Comparison of ENCODE assay signal across 13 mouse cellular contexts in the genomic region with DNA sequence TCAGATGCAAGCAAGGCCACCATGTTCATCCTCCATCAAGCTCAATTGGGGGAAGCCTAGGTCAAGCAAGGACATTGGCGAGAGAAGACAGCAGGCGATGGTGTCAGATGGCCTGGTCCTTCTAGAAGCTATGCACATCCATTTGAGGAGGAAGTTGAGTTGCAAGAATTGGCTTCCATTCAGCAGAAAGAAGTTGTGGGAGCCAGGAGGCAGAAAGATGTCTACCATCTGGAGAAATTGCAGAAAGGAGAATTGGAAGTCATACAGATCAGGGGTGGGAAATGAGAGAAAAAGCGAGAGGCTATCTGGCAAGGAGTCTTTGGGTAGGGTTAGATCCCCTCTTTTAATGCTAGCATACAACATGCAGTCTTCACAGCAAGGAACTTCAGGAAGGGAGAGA. TPM values are rescaled to one million over a fixed set of nuclear protein-coding genes. Genes with fewer than 3 reads are reported as not detected.
A peak's percentile ranks its signal among the peaks of the same experiment; 100 is the strongest.
DNase-seq lines count a peak whose midpoint lies in the region; ATAC-seq and TF ChIP-seq lines count a peak whose summit lies in the region.
"Had no signal": no experiment of that assay in that cellular context is flagged by ENCODE, and none has a peak within 500 bp of the region (broad histone marks: within the 10 kb centered on the region; RNA-seq: fewer than 3 reads in every experiment).

No protein-coding gene starts in this region.

- H3K36me3 ChIP-seq in lung, embryonic 14.5 days (ENCODE audit: insufficient read depth) = no peaks in the 10 kb centered on the region
- H3K36me3 ChIP-seq: heart, embryonic 13.5 days; hindbrain, embryonic 15.5 days had no signal

- H3K4me3 ChIP-seq in lung, embryonic 14.5 days (ENCODE audit: low read depth, low read length) = no peak overlapping the region
- no peak overlapping the region for H3K4me3 ChIP-seq in brown adipose tissue, adult 24 weeks (ENCODE audit: insufficient read depth, low read depth, low read length)
- H3K4me3 ChIP-seq: heart, embryonic 13.5 days; hindbrain, embryonic 15.5 days had no signal

- H3K27me3 ChIP-seq in lung, embryonic 14.5 days (ENCODE audit: insufficient read depth, low read length) = no peaks in the 10 kb centered on the region
- H3K27me3 ChIP-seq: heart, embryonic 13.5 days; hindbrain, embryonic 15.5 days had no signal

- no peaks in the 10 kb centered on the region; the same call in 1 of the 2 replicates for H3K4me1 ChIP-seq in lung, embryonic 14.5 days (ENCODE audit: insufficient read depth)
- no peaks in the 10 kb centered on the region for H3K4me1 ChIP-seq in brown adipose tissue, adult 24 weeks (ENCODE audit: control insufficient read depth, insufficient read depth, insufficient read length, low read length)

- H3K4me2 ChIP-seq in lung, embryonic 14.5 days = no peak overlapping the region
- H3K4me2 ChIP-seq: heart, embryonic 13.5 days; hindbrain, embryonic 15.5 days; liver, embryonic 11.5 days had no signal

- DNase-seq in gastrocnemius, postnatal 14 days = peak; percentile 13
- DNase-seq in gastrocnemius, postnatal 36 days = no peak
- peak; percentile 63 for DNase-seq in lung, embryonic 14.5 days
- no peak for DNase-seq in lung, adult 18-20 months
- peak; percentile 62 for DNase-seq in heart, adult 8-10 months (ENCODE audit: low spot score)
- no peak for DNase-seq in retina, postnatal 1 day
- no peak for DNase-seq in thymus, postnatal 36 days
- DNase-seq: cerebellum, postnatal 36 days had no signal

- WGBS in lung, embryonic 14.5 days = 63% methylated on average over 3 of the region's 3 CpGs

- no peak for ATAC-seq in lung, embryonic 14.5 days (ENCODE audit: insufficient read depth)

- intact Hi-C loops in gastrocnemius, postnatal 14 days (cut with DNase I; ENCODE audit: low total_unique reads) = no loop called here
- intact Hi-C loops in gastrocnemius, postnatal 36 days (cut with DNase I) = no loop called here

- no peak overlapping the region for H3K27ac ChIP-seq in lung, embryonic 14.5 days (ENCODE audit: low read depth)
- H3K27ac ChIP-seq in brown adipose tissue, adult 24 weeks (replicated peaks; ENCODE audit: low read depth, low read length) = peak overlapping the region; percentile 81
- H3K27ac ChIP-seq: heart, embryonic 13.5 days; hindbrain, embryonic 15.5 days had no signal

- TF ChIP-seq CTCF in lung, embryonic 14.5 days (IDR thresholded peaks at IDR 0.05; ENCODE audit: low read depth) = no peak

- no peaks in the 10 kb centered on the region for H3K9me3 ChIP-seq in lung, embryonic 14.5 days (ENCODE audit: low read depth, low read length)
- H3K9me3 ChIP-seq: heart, embryonic 13.5 days; hindbrain, embryonic 15.5 days had no signal

- H3K9ac ChIP-seq in lung, embryonic 14.5 days = no peak overlapping the region
- H3K9ac ChIP-seq: heart, embryonic 13.5 days; hindbrain, embryonic 15.5 days had no signal

RNA-seq across cellular contexts. Expression of a gene that starts 44.1 kb away (rescaled TPM):
- total RNA-seq in gastrocnemius, postnatal 14 days (2021) = under 1 TPM in 1 of 2 experiments, not detected in 1; 0.31 TPM
- total RNA-seq in gastrocnemius, postnatal 36 days (2021) = not detected
- 1.2 and 1.6 TPM in 2 replicates for polyA plus RNA-seq in lung, embryonic 14.5 days (2014; fragmentation: Nextera tagmentation; extraction: Ambion mirVana)
- not detected in 2 replicates for polyA plus RNA-seq in brown adipose tissue, adult 24 weeks (2012; ENCODE audit: insufficient read depth, insufficient read length, missing spikeins)
- under 1 TPM; 0.17 to 0.82 (median 0.48) TPM for total RNA-seq in heart, adult 8-10 months (2022)
- total RNA-seq: megakaryocyte-erythroid progenitor cell, adult 5-6 weeks had no signal

Comparison
In these comparisons a context has a peak if more than half of its experiments do, and no peak if none do; other contexts are left out.
1. DNase-seq: peak in gastrocnemius, postnatal 14 days (single experiment), lung, embryonic 14.5 days (single experiment) and heart, adult 8-10 months (single experiment); none in gastrocnemius, postnatal 36 days (0 of 2), lung, adult 18-20 months (0 of 2), retina, postnatal 1 day (single experiment) and thymus, postnatal 36 days (0 of 2).